Mouse (Mus musculus) limb, embryonic 14.5 days (tissue): ENCODE data around the gene Tango6. TPM values are rescaled to one million over a fixed set of nuclear protein-coding genes. Genes with fewer than 3 reads are reported as not detected.

Experiments
- ATAC-seq: fragments of 200-750 bp; cut with Nextera tagmentation; 2 replicates; pipeline ENCODE4 v1.8.0; 2017; ENCODE audit warnings: low read depth, moderate number of reproducible peaks, moderate TSS enrichment; ENCODE audit not compliant: low FRiP score
- DNase-seq: peaks from one replicate; pipeline ENCODE4 v3.0.0-alpha.2; 2015; ENCODE audit warnings: low spot score
- H3K27ac ChIP-seq: fragments of 300-500 bp; sonication (generic); replicated peaks from 2 replicates; pipeline ENCODE4 v1.5.1; 2014; ENCODE audit warnings: low read depth, mild to moderate bottlenecking, low read length, moderate library complexity, mixed read lengths
- H3K27me3 ChIP-seq: fragments of 300-500 bp; sonication (generic); 2 replicates; pipeline ENCODE4 v1.6.1; 2014; ENCODE audit warnings: low read length, mixed read lengths; ENCODE audit not compliant: control insufficient read depth, insufficient read depth
- H3K36me3 ChIP-seq: fragments of 300-500 bp; sonication (generic); 2 replicates; pipeline ENCODE4 v1.6.1; 2014; ENCODE audit warnings: mild to moderate bottlenecking, low read length, moderate library complexity, mixed read lengths; ENCODE audit not compliant: control insufficient read depth, insufficient read depth
- H3K4me1 ChIP-seq: fragments of 300-500 bp; sonication (generic); 2 replicates; pipeline ENCODE4 v1.6.1; 2014; ENCODE audit warnings: antibody characterized with exemption, low read length, mixed read lengths; ENCODE audit not compliant: control insufficient read depth, insufficient read depth
- H3K4me2 ChIP-seq: fragments of 300-500 bp; sonication (generic); replicated peaks from 2 replicates; pipeline ENCODE4 v1.6.1; 2014; ENCODE audit warnings: low read depth, mild to moderate bottlenecking, low read length, moderate library complexity; ENCODE audit not compliant: severe bottlenecking
- H3K4me3 ChIP-seq: fragments of 300-500 bp; sonication (generic); replicated peaks from 2 replicates; pipeline ENCODE4 v1.5.1; 2014; ENCODE audit warnings: low read length
- H3K9ac ChIP-seq: fragments of 300-500 bp; sonication (generic); 2 replicates; pipeline ENCODE4 v1.6.1; 2014; ENCODE audit warnings: mild to moderate bottlenecking, low read depth, low read length, moderate library complexity; ENCODE audit not compliant: severe bottlenecking
- H3K9me3 ChIP-seq: fragments of 300-500 bp; sonication (generic); 2 replicates; pipeline ENCODE4 v1.6.1; 2016; ENCODE audit warnings: low read length; ENCODE audit not compliant: control insufficient read depth
- POLR2A ChIP-seq: fragments of 200-500 bp; IDR thresholded peaks from 2 replicates; pipeline ENCODE4 v1.8.0; 2012; ENCODE audit warnings: inconsistent platforms, mild to moderate bottlenecking, moderate library complexity, borderline replicate concordance; ENCODE audit not compliant: insufficient read depth, insufficient read length; ENCODE audit errors: extremely low read depth
- WGBS: fragments of 180-500 bp; shearing (Covaris S2); extraction: QIAGEN DNeasy Blood & Tissue Kit; methylation state at CpG from one replicate; pipeline ENCODE4 v1.1.7; 2014; 5-methylcytosine and 5-hydroxymethylcytosine counted together
- polyA plus RNA-seq, 2 experiments: library from polyadenylated mRNA; depleted of rRNA in 1 of 2; stranded (reverse) in 1 of 2; unstranded in 1 of 2; fragments of >200 nt; fragmentation: Nextera tagmentation in 1 of 2; extraction: Ambion mirVana in 1 of 2; gene quantifications; 2 replicates each; pipeline versions ENCODE4 v1.2.1 to v1.2.3; 2012 to 2014

The Tango6 gene
- polyA plus RNA-seq, 2 experiments: 5.9 to 6.5 TPM

- no peaks in the 10 kb centered on the region for H3K36me3 ChIP-seq
- H3K4me3 ChIP-seq: no peak overlapping the region
- no peak for TF ChIP-seq POLR2A
- no peak overlapping the region for H3K4me2 ChIP-seq
- H3K4me1 ChIP-seq: peaks cover 5% of the 10 kb centered on the region; the same call in 1 of the 2 replicates
- WGBS: 75% methylated on average over 10 of the region's 10 CpGs
- H3K9me3 ChIP-seq: no peaks in the 10 kb centered on the region
- H3K27me3 ChIP-seq: 0 out of 2 replicates have a peak, but pooled peaks cover 3% of the 10 kb centered on the region
- no peak for ATAC-seq
- no peak overlapping the region for H3K9ac ChIP-seq
- H3K27ac ChIP-seq: no peak overlapping the region
- DNase-seq: no peak
Observed at GRCm38 (mm10) chr8:106862845-106863244, 180.0 kb downstream of the Tango6 start.

- Histone ChIP-seq H3K27ac (no peak overlapping the region), H3K9ac (no peak overlapping the region), H3K27me3 (peaks cover 12% of the 10 kb centered on the region; the same call in 1 of the 2 replicates), H3K4me2 (no peak overlapping the region), H3K4me1 (peaks cover 8% of the 10 kb centered on the region), H3K36me3 (no peaks in the 10 kb centered on the region), H3K4me3 (no peak overlapping the region), H3K9me3 (no peaks in the 10 kb centered on the region)
- no peak for ATAC-seq
- no peak for TF ChIP-seq POLR2A
- WGBS: 72% methylated on average over 9 of the region's 9 CpGs
- DNase-seq: no peak
Observed at GRCm38 (mm10) chr8:106865354-106865753, 182.5 kb downstream of the Tango6 start.

- no peak for DNase-seq
- WGBS: under 1% methylated on average over 18 of the region's 18 CpGs
- Histone ChIP-seq H3K9me3 (no peaks in the 10 kb centered on the region), H3K4me2 (peak within 1 kb of the TSS; percentile 97), H3K9ac (peak within 1 kb of the TSS; percentile 56), H3K27me3 (peaks cover 44% of the 10 kb centered on the region), H3K4me3 (peak within 1 kb of the TSS; percentile 52), H3K4me1 (peaks cover 17% of the 10 kb centered on the region), H3K27ac (no peak within 1 kb of the TSS), H3K36me3 (peaks cover 3% of the 10 kb centered on the region; the same call in 1 of the 2 replicates)
- no peak for TF ChIP-seq POLR2A
- no peak for ATAC-seq
Observed at GRCm38 (mm10) chr8:106870051-106870450, 187.2 kb downstream of the Tango6 start, which contains the start of gene Has3. Gene Has3, plus strand, starts transcription at chr8:106870242.

- Histone ChIP-seq H3K27me3 (peaks cover 44% of the 10 kb centered on the region), H3K9me3 (no peaks in the 10 kb centered on the region), H3K4me2 (peak overlapping the region; percentile 97), H3K4me1 (peaks cover 17% of the 10 kb centered on the region), H3K9ac (peak overlapping the region; percentile 56), H3K4me3 (peak overlapping the region; percentile 52), H3K36me3 (peaks cover 7% of the 10 kb centered on the region), H3K27ac (no peak overlapping the region)
- DNase-seq: peak; percentile 17
- no peak for TF ChIP-seq POLR2A
- WGBS: 2% methylated on average over 44 of the region's 63 CpGs
- peak; percentile 41 for ATAC-seq
Observed at GRCm38 (mm10) chr8:106870537-106871327, 187.9 kb downstream of the Tango6 start.

GRCm38 (mm10) chr8:106871328-106871926, 188.6 kb downstream of the Tango6 start:
- Histone ChIP-seq H3K27ac (no peak overlapping the region), H3K27me3 (peaks cover 44% of the 10 kb centered on the region), H3K36me3 (peaks cover 13% of the 10 kb centered on the region), H3K9ac (peak overlapping the region; percentile 56; the same call in 1 of the 2 replicates), H3K4me3 (peak overlapping the region; percentile 52), H3K4me2 (peak overlapping the region; percentile 97), H3K4me1 (peaks cover 17% of the 10 kb centered on the region), H3K9me3 (no peaks in the 10 kb centered on the region)
- ATAC-seq: peak; percentile 2; the same call in 1 of the 2 replicates
- DNase-seq: peak; percentile 28
- WGBS: under 1% methylated on average over 15 of the region's 15 CpGs
- TF ChIP-seq POLR2A: no peak
